Mouse (Mus musculus): Measurements from ENCODE around the gene Ammecr1.

Ammecr1 gene

DNA sequence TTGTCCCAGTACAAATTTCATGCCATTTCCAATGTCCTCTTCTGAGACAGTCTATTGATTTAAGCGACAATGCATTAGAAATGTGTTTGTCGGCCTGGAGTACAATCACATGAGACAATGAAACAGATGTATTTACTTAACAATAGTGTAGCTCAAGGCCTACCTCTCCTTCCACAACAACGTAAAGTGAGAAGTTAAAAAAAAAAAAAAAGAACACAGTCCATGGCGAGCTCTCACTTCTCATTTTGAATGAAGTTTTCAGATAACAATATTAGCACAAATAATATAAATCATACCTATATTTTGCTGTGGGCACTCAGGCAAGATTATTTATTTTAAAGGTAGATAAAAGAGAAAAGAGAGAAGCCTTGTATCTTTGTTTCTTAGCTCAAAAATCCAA is 49.8 kb downstream of the Ammecr1 start:
- DNase-seq (ENCODE audit: low read depth, low spot score), result no peak

- no peak for DNase-seq (ENCODE audit: low read depth, low spot score)
These were observed 52.3 kb downstream of the Ammecr1 start for GRCm38 (mm10) chrX:142914208-142914607.

- DNase-seq (ENCODE audit: low read depth, low spot score), result no peak
These were observed 62.7 kb downstream of the Ammecr1 start for GRCm38 (mm10) chrX:142903854-142904253.

DNA sequence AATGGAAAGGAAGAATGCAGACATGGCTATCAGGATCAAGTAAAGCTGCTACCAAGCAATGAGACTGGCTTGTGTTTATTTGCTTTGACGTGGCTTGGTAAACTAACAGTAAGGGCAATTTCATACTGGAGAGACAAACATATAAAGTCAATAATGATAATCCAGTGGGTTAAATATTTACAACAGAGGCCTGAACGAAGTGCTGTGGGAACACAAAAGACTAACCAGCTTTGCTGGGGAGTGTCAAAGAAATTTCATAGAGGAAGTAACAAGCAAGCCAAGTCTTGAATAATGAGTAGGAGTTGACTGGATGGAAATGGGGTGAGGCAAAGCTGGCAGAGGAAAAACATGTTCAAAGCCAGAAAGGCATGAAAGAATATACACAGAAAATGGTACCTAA is 63.9 kb downstream of the Ammecr1 start:
- DNase-seq (ENCODE audit: low read depth, low spot score), result no peak

DNA sequence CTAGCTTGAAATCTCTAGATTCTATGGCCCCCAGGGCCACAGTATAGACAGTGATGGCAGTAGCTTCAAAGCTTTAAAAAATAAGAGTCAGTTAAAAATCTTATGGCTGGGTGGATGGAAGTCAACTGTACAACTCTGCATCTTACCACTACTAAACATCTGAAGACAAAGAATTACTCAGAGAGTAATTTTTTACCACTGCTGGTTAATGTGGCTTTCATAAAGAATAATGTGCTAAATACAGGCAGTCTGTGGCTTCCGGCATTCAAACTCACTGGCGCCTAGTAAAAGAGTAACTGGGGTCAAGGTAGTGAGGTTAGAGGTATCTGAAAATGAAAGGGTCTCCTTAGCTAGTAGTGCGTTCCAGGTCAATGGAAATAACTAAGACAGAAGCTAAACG is 64.6 kb downstream of the Ammecr1 start:
- DNase-seq (ENCODE audit: low read depth, low spot score), result no peak

GRCm38 (mm10) chrX:142898295-142898887 is 68.1 kb downstream of the Ammecr1 start:
- DNase-seq (ENCODE audit: low read depth, low spot score), result no peak

DNA sequence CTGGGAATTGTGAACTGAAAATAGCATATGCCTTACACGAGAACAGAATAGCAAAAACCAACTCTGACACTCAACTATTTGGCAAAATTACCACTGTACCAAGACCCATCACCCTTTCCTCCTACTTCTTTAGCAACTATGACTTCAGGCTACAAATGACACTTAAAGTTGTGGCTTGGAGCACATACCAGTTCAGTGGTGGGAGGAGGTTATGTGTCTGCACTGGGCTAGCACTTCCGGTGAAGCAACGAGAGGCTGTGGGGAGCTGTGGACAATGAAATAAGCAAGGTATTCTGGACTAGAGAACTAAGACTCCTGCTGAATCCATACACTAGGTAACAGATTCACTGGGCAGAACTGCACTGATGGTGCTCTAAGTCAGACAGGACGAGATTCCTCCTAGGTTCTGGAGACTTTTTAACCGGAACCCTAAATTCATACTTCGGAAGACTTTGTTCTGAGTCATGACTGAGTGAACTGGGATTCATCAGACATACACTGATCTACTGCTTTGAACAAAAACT is 69.0 kb downstream of the Ammecr1 start:
- DNase-seq (ENCODE audit: low read depth, low spot score), result no peak

GRCm38 (mm10) chrX:142895316-142895715 is 71.2 kb downstream of the Ammecr1 start:
- no peak for DNase-seq (ENCODE audit: low read depth, low spot score)

DNA sequence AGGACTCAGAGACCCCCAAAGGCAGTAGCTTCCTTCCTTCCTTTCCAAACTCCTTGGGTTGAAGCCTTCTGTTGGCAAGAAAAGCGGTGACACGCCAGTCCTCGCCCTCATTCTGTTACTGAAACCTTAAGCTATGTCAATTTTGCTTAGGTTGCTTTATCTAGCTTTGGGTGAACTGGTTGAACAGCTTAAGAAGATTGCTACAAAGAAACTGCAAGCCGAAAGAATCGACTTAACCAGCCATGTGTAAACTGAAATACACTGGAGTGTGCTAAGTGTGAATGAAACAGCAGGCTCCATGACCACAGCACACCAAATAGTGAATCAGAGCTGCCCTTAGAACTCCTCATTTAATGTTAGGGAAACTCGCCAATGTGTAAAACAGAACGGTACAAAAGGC is 80.6 kb downstream of the Ammecr1 start:
- DNase-seq (ENCODE audit: low read depth, low spot score), result no peak

- DNase-seq (ENCODE audit: low read depth, low spot score), result no peak
These were observed 82.9 kb downstream of the Ammecr1 start for GRCm38 (mm10) chrX:142883593-142883992.

DNA sequence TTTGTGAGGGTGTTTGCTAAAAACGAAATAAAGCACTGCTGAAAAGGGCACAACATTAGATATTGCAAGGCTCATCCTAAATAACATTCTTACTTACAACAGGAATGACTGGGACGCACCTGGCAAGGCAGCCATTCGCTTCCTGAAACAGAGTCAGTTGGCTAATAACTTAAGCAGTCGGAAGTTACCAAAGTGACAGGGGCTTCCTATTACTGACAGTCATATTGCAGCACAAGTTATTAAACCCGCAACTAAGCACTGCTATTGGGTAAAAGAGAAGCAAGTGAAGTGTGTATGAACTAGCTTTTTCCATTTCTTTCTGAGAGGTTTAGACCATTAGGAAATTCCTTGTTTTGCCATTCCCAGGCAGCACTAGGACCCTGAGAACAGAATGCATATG is 84.3 kb downstream of the Ammecr1 start:
- no peak for DNase-seq (ENCODE audit: low read depth, low spot score)

GRCm38 (mm10) chrX:142869844-142870243 is 96.7 kb downstream of the Ammecr1 start:
- DNase-seq (ENCODE audit: low read depth, low spot score), result peak; percentile 12

DNA sequence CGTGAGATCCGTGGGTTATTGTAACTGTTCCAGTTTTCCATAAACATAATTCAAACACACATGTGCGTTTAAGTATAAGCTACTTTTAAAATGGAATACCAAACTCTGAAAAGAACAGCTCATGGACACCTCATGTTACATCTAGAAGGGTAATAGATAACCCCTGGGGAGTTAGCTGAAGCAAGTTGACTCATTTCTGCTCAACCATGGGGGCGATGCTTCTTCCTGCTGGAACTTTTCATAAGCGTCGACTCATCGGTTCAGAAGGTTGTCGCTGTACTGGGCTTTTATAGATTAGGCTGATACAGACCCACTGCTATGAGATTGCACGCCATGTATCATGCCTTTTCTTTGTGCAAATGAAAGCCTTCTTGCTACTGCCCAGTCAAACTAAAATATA is 118.5 kb downstream of the Ammecr1 start:
- DNase-seq (ENCODE audit: low read depth, low spot score), result no peak

DNA sequence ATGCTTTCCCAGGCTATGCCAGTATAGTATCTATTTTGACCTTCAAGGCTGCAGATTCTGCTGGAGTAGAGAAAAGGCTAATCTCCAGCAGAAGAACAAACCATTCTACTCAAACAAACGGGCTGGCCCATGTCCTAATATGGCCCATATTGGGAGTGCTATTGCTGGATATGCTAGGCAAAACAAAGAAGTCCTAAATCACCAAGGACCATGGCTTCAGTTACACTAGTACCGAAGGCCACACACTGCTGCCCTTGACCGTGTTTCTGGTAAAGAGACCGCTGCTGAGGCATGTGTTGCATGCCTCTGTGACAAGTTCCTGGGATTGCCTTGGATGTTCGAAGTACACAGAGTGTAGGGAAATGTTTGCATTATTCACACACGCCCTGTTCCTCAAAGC is 120.3 kb downstream of the Ammecr1 start:
- DNase-seq (ENCODE audit: low read depth, low spot score), result no peak

DNA sequence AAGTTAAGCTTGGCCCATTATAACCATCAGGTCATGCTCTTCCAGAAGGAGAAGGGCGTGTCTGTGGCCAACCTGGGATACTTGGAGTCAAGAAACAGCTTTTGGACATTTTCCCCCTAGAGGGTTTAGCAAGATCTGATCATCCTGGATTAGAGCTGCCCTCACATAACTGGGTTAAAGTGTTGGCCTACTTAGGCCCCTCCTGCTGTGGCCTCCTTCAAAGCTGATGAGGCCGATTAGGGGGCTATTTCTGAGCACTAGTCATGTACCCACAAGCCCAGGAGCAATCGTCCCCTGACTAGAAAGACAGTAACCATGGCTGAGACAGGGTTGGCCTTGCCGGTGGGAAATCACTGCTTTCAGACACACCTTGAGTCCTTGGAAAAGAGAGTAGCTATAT is 124.6 kb downstream of the Ammecr1 start:
- DNase-seq (ENCODE audit: low read depth, low spot score), result peak; percentile 6

DNA sequence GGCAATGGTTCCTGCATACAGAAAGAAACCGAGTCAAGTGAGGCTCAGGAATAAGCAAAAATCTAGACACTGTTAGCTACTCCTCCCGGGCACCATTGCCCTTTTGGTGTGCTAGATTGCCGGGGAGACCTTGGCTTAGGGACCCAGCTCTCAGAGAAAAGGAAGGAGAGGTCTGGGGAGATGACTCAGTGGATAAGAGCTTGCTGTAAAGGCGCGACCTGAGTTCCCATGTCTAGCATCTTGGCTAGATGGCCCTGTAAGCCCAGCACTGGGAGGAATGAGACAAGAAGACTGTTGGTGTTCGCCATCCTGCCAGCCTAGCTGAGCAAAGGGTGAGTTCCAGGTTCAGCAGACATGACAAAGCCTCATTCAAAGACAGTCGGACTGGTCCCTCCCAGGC is 127.1 kb downstream of the Ammecr1 start:
- DNase-seq (ENCODE audit: low read depth, low spot score), result no peak

DNA sequence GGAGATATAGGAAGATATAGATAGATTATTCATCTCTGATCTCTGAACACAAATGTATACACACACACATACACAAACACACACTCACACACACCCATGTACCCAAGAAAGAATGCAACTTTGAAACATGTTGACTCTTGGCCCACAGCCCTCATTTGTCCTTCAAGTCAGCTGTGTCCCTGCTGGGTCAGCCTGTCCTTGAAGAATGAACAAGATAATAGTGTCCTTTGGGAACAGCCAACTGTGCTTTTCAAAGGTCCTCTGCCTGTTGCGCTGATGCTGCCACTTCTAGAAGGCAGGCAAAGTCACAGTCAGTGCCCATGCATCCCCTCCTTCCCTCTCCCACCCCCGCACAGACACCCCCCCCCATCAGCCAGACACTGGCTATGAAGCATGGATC is 127.7 kb downstream of the Ammecr1 start:
- no peak for DNase-seq (ENCODE audit: low read depth, low spot score)

GRCm38 (mm10) chrX:142837316-142837715 is 129.2 kb downstream of the Ammecr1 start:
- DNase-seq (ENCODE audit: low read depth, low spot score), result peak; percentile 35

- no peak for DNase-seq (ENCODE audit: low read depth, low spot score)
These were observed 130.1 kb downstream of the Ammecr1 start for GRCm38 (mm10) chrX:142836399-142836798.

- no peak for DNase-seq (ENCODE audit: low read depth, low spot score)
These were observed 131.7 kb downstream of the Ammecr1 start for GRCm38 (mm10) chrX:142834807-142835206.

- no peak for DNase-seq (ENCODE audit: low read depth, low spot score)
These were observed 133.2 kb downstream of the Ammecr1 start for GRCm38 (mm10) chrX:142833164-142833796.

GRCm38 (mm10) chrX:142832221-142832620 is 134.3 kb downstream of the Ammecr1 start:
- no peak for DNase-seq (ENCODE audit: low read depth, low spot score)

DNA sequence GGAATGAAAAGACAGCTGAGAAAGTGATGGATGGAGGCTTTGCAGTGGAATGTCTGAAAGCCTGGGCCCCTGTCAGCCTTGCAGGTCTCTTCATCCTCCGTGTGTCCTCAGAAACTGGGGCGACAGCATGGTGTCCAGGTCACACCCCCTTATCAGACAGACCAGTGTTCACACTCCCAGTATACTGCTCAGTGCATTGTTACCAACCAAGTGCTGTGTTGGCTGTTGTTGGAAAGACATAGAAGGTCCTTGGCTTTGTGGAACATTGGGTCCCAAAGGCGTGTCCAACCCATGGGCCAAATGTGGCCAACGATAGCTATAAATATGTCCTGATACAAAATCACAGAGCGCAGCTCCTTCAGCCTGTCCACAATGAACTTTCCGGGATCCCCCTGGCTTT is 136.0 kb downstream of the Ammecr1 start:
- no peak for DNase-seq (ENCODE audit: low read depth, low spot score)
